Mouse (Mus musculus): ENCODE results near the gene G6pc.
"Not testable (repeated sequence)": the region's sequence is repeated elsewhere in the genome, so short reads cannot be mapped to it uniquely, and the experiment has no call there.

G6pc gene

DNA sequence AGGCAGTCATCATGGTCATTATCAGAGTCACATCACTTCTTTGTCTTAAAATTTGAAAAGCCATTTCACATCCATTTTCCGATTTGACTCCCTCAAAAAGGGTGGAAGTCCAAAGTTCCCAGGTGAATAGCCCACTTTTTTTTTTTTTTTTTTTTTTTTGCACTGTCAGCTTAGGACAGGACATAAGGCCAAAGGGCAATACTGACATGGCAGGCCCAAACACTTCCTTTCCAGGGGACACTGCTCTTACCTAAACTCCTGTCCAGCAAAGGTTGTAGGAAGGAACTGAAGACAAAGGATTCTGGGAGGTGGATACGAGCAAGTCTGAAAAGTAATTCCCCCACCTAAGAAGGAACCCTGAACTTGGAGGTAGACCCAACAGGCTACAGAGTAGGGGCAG lies 11.4 kb upstream of the G6pc start:
- in situ Hi-C loops (cut with MboI, MseI) = no loop called here

GRCm38 (mm10) chr11:101357505-101358182 lies 9.7 kb upstream of the G6pc start:
- in situ Hi-C loops (cut with MboI, MseI) = no loop called here

- in situ Hi-C loops (cut with MboI, MseI) = no loop called here
These were observed 7.6 kb upstream of the G6pc start for GRCm38 (mm10) chr11:101359776-101360175.

DNA sequence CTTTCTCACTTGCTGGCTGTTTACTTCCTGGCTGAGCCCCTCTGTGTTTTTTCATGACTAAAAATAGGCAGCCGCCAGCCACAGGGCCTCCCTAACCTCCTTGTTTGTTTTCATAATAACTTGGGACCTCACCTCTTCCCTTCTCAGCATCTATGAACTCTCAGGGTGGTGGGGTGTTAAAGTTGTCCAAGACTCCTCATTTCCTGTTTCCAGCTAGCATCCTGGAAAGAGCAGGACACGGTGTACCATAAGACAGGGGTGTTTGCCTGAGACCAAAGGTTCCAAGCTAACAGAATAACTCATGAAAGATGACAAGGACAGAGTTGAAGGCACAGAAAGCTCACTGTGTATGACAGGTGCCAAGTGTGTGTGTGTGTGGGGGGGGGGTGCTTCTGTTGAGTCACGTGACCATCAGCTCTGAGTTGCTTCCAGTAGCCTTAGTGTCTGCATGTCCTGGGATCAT lies 6.7 kb upstream of the G6pc start:
- in situ Hi-C loops (cut with MboI, MseI) = no loop called here

DNA sequence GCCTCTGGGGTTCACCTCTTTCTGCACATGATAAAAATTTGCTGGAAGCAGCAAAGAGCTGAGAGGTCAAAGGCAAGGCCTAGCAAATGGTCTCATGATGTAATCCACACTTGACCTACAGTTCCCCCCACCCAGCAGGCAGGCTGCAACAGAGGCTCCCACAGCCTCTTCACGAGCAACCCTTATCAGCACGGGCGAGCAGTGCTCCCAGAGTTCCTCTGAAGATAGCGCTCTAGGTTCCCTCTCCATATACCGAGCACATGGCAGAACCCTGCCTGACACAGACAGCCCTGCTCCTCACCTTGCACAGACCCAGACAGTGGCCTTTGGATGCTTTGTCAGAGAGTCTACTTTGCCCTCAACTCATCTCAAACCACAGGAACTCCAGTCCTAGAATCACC lies 2.8 kb upstream of the G6pc start:
- in situ Hi-C loops (cut with MboI, MseI) = no loop called here

DNA sequence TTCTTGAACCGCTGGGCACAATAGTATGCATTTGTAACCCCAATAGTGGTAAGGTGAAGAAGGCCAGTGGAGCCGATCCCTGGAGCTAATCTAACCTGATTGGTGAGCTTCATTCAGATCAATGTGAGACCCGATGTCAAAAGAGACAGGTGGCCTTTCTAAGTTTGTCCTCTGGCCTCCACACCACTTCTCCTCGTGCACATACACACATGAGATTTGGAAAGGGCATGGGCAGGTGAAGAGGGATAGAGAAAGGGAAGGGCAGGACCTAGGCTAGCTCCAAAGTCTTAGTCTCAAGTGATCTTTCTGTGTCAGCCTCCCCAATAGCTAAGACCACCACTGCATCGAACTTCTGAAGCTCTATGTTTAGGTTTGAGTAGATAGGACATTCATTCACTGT lies 2.8 kb downstream of the G6pc start:
- in situ Hi-C loops (cut with MboI, MseI) = no loop called here

- in situ Hi-C loops (cut with MboI, MseI) = no loop called here
These were observed 7.1 kb downstream of the G6pc start for GRCm38 (mm10) chr11:101374421-101374938.

GRCm38 (mm10) chr11:101378196-101378595 lies 10.8 kb downstream of the G6pc start:
- in situ Hi-C loops (cut with MboI, MseI) = not testable (repeated sequence)

DNA sequence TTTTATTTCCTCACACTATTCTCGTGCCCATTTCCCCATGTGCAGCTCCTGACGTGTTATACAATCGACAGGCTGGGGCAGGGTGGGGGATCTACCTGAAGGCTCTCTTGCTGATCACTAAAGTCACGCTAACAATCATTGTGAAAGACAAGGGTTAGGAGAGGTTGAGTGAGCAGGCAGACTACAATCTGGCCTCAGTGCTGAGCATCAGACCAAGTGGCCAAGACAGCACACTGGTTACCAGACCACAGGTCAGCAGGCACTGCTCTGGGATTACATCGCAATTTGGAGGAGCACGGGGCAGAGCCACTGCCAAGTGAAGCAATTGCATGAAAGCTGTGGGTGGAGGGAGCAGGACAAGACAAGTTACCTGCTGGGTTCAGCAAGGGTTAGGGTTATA lies 11.6 kb downstream of the G6pc start:
- in situ Hi-C loops (cut with MboI, MseI) = no loop called here

GRCm38 (mm10) chr11:101381817-101382216 lies 14.5 kb downstream of the G6pc start:
- in situ Hi-C loops (cut with MboI, MseI) = no loop called here

GRCm38 (mm10) chr11:101395110-101395509 lies 27.7 kb downstream of the G6pc start:
- in situ Hi-C loops (cut with MboI, MseI) = no loop called here

DNA sequence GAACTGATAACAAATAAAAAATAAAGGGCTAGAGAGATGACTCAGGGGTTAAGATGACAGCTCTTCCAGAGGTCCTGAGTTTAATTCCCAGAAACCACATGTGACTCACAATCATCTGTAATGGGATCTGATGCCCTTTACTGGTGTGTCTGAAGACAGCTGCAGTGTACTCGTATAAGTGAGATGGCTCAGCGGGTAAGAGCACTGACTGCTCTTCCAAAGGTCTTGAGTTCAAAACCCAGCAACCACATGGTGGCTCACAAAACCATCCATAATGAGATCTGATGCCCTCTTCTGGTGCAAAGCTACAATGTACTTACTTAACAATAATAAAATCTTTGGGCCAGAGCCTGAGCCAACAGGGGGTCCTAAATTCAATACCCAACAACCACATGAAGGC lies 47.9 kb downstream of the G6pc start:
- in situ Hi-C loops (cut with MboI, MseI) = loop anchor here (5.0 kb wide), 1 partner anchor 83 kb away; the partner anchor contains the start of gene Aoc3

DNA sequence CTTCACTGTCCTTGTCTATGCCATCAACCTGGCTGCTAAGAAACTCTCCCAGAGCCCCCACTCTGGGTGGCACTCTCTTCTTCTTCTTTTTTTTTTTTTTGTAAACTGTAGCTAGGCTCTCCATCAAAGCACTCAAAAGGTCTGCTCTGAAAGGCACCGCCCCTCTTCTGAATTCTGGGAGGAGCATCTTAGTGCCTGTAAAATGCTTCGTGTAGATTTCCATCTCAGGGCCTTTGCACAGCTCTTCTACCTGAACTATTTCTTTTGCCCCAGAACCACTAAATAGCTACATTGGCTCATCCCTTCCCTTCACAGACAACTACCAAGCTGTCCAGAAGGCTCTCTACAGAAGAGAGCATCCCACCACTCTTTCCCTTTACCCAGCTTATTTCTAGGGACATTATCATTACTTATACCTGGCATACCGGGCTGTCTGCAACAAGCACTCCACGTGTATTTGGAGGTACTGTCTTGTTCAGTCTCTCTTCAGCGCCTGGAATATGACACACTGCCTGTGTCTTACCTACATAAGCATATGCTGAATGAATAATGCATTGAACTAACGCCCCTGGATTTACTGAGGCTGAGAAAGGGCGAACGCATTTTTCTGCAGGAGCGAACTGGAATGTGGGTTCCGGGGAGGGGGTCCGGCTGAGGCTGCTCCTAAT lies 49.2 kb downstream of the G6pc start:
- in situ Hi-C loops (cut with MboI, MseI) = loop anchor here (5.0 kb wide), 1 partner anchor 84 kb away; the partner anchor contains the start of gene Aoc3

GRCm38 (mm10) chr11:101417101-101417855 lies 49.9 kb downstream of the G6pc start, which contains the start of gene Aarsd1:
Gene Aarsd1 (minus strand): TSS chr11:101417615.
- in situ Hi-C loops (cut with MboI, MseI) = loop anchor here (5.0 kb wide), 1 partner anchor 85 kb away; the partner anchor contains the start of gene Aoc3

GRCm38 (mm10) chr11:101418991-101419390 lies 51.6 kb downstream of the G6pc start:
- in situ Hi-C loops (cut with MboI, MseI) = loop anchor here (5.0 kb wide), 1 partner anchor 87 kb away; the partner anchor contains the start of gene Aoc3

GRCm38 (mm10) chr11:101419610-101420009 lies 52.2 kb downstream of the G6pc start:
- in situ Hi-C loops (cut with MboI, MseI) = loop anchor here (5.0 kb wide), 1 partner anchor 87 kb away; the partner anchor contains the start of gene Aoc3

DNA sequence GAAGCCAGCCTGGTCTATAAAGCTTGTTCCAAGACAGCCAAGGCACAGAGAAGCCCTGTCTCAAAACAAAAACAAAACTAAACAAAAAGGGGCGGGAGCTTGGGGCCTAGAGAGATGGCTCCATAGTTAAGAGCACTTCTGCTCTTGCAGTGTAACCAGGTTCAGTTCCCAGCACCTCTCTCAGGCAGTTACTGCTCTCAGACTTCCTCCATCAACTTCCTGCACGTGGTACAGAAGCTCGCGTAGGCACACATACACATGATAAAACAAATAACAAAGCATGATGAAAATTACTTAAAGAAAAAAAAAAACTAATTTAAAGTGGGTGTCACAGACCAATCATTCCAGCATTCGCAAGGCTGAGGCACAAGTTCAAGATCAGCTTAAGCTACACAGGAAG lies 52.8 kb downstream of the G6pc start:
- in situ Hi-C loops (cut with MboI, MseI) = no loop called here

- in situ Hi-C loops (cut with MboI, MseI) = no loop called here
These were observed 56.9 kb downstream of the G6pc start, which contains the start of gene Gm27029 for GRCm38 (mm10) chr11:101424105-101424851. Gene Gm27029 (minus strand): TSS chr11:101424796.

DNA sequence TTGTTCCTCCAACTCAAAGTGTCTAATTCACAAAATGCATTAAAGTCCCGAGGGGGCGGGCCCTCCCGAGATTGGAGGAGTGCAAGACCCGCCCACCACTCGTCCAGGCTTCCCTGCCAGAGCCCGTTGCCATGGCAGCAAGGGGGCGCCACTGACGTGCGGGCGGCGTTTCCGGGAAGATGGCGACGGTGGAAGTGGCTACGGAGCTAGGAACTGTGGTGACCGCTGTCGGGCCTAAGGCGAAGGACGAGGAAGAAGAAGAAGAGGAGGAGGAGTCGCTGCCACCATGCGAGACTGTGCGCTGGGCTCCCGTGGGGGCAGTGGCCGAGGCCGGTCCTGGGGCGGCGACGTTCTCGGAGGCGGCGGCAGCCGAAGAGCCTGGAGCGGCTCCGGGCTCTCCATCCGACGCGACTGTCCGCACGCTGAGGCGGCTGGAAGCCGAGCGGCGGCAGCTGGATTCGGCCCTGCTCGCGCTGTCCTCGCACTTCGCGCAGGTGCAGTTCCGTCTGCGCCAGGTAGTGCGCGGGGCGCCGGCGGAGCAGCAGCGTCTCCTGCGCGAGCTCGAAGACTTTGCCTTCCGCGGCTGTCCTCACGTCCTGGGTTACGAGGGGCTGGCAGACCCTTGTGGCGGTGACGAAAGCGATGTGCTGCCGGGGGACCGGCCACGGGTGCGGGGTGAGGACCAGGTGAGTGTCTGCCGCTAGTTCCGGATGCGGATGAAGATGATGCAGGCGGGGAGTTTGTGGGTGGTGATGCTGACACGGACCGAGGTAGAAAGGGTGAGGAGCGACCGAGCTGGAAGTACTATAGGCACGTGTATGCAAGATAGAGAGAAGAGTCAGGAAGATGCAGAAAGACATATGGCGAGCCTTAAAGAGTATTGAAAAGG lies 57.8 kb downstream of the G6pc start, which contains the start of the genes Rundc1 and Ptges3l:
Gene Rundc1 (plus strand): TSS at position 161 of the 889 bp plus-strand sequence.
Gene Ptges3l (minus strand): TSS at position 409 of the 889 bp plus-strand sequence.
- in situ Hi-C loops (cut with MboI, MseI) = no loop called here

GRCm38 (mm10) chr11:101426165-101426564 lies 58.8 kb downstream of the G6pc start:
- in situ Hi-C loops (cut with MboI, MseI) = no loop called here

Data from regulatory T cell (primary cell).